16 mouse cellular contexts compared by ENCODE assay signal in the genomic region with DNA sequence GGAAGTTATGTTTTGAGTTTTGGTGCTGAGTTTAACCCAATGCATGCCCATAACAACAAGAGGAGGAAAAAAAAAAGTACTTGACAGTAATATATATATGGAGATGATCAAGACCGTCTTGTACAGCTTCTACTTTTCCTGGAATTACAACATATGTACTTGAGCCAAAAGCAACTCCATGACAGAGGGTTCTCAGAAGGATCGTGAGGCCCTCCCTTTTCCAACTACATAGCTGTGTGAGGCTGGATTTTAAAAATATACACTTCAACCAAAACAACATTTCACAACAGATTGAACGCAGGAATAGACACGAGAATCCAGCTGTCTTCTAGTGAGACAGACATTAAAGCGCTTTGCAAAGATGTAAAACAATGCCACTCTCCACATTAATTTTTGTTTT.
"Had no signal": no experiment of that assay in that cellular context is flagged by ENCODE, and none has a peak within 500 bp of the region (broad histone marks: within the 10 kb centered on the region; RNA-seq: fewer than 3 reads in every experiment).

No protein-coding gene starts in this region.

- ATAC-seq: liver, postnatal 0 days; midbrain, embryonic 13.5 days; midbrain, embryonic 15.5 days had no signal

- H3K36me3 ChIP-seq: midbrain, embryonic 13.5 days; midbrain, embryonic 15.5 days; neural tube, embryonic 12.5 days; stomach, embryonic 15.5 days had no signal

- H3K4me3 ChIP-seq: megakaryocyte, embryonic 14.5 days; midbrain, embryonic 13.5 days; midbrain, embryonic 15.5 days; neural tube, embryonic 12.5 days; stomach, embryonic 15.5 days had no signal

- H3K9me3 ChIP-seq: megakaryocyte, embryonic 14.5 days; midbrain, embryonic 13.5 days; midbrain, embryonic 15.5 days; neural tube, embryonic 12.5 days; stomach, embryonic 15.5 days had no signal

- H3K4me2 ChIP-seq: lung, embryonic 14.5 days; midbrain, embryonic 11.5 days; midbrain, embryonic 13.5 days; midbrain, embryonic 15.5 days; neural tube, embryonic 12.5 days; stomach, embryonic 15.5 days had no signal

- H3K27me3 ChIP-seq: megakaryocyte, embryonic 14.5 days; midbrain, embryonic 13.5 days; midbrain, embryonic 15.5 days; neural tube, embryonic 12.5 days; stomach, embryonic 15.5 days had no signal

- H3K4me1 ChIP-seq: midbrain, embryonic 13.5 days; neural tube, embryonic 12.5 days; stomach, embryonic 15.5 days had no signal

- H3K27ac ChIP-seq: macrophage; midbrain, embryonic 13.5 days; midbrain, embryonic 15.5 days; neural tube, embryonic 12.5 days; stomach, embryonic 15.5 days; stomach, postnatal 0 days had no signal

- H3K9ac ChIP-seq: liver, postnatal 0 days; lung, embryonic 14.5 days; midbrain, embryonic 13.5 days; midbrain, embryonic 15.5 days; neural tube, embryonic 12.5 days; stomach, embryonic 15.5 days had no signal

- DNase-seq: liver, postnatal 0 days; lung, embryonic 14.5 days; lung, postnatal 14 days; lung, postnatal 36 days; right cerebral cortex, postnatal 14 days; thymus, adult 2 months; thymus, postnatal 25 days; thymus, postnatal 4 days had no signal
